Mouse (Mus musculus) intestine, embryonic 15.5 days (tissue): Measurements from ENCODE around the gene Dmrt1. TPM values are rescaled to one million over a fixed set of nuclear protein-coding genes. Genes with fewer than 3 reads are reported as not detected.

Source experiments
- ATAC-seq: fragments of 200-750 bp; cut with Nextera tagmentation; 2 replicates; pipeline ENCODE4 v1.8.0; 2017; ENCODE audit warnings: moderate TSS enrichment, moderate library complexity
- H3K27ac ChIP-seq: fragments of 300-500 bp; sonication (generic); 2 replicates; pipeline ENCODE4 v1.5.1; 2015; ENCODE audit warnings: mild to moderate bottlenecking, inconsistent platforms
- H3K27me3 ChIP-seq: fragments of 300-500 bp; sonication (generic); replicated peaks from 2 replicates; pipeline ENCODE4 v1.6.1; 2015; ENCODE audit warnings: inconsistent platforms
- H3K36me3 ChIP-seq: fragments of 300-500 bp; sonication (generic); 2 replicates; pipeline ENCODE4 v1.6.1; 2015; ENCODE audit warnings: inconsistent platforms
- H3K4me1 ChIP-seq: fragments of 300-500 bp; sonication (generic); replicated peaks from 2 replicates; pipeline ENCODE4 v1.6.1; 2015; ENCODE audit warnings: inconsistent platforms
- H3K4me2 ChIP-seq: fragments of 300-500 bp; sonication (generic); replicated peaks from 2 replicates; pipeline ENCODE4 v1.6.1; 2015; ENCODE audit warnings: mild to moderate bottlenecking, inconsistent platforms
- H3K4me3 ChIP-seq: fragments of 300-500 bp; sonication (generic); replicated peaks from 2 replicates; pipeline ENCODE4 v1.5.1; 2015; ENCODE audit warnings: inconsistent platforms
- H3K9ac ChIP-seq: fragments of 300-500 bp; sonication (generic); 2 replicates; pipeline ENCODE4 v1.6.1; 2015; ENCODE audit warnings: inconsistent platforms
- H3K9me3 ChIP-seq: fragments of 300-500 bp; sonication (generic); 2 replicates; pipeline ENCODE4 v1.6.1; 2016; ENCODE audit warnings: inconsistent platforms
- WGBS: fragments of 180-500 bp; shearing (Covaris S2); methylation state at CpG from one replicate; pipeline ENCODE4 v1.1.7; 2015; 5-methylcytosine and 5-hydroxymethylcytosine counted together
- polyA plus RNA-seq: library from polyadenylated mRNA; unstranded; fragments of >200 nt; fragmentation: Nextera tagmentation; extraction: Ambion mirVana; gene quantifications from 2 replicates; pipeline ENCODE4 v1.2.1, GENCODE M21; 2015

The Dmrt1 gene
- polyA plus RNA-seq, 1 experiment from 2014 or later: not detected

GRCm38 (mm10) chr19:25611116-25611515, 105.7 kb downstream of the Dmrt1 start:
- WGBS: under 1% methylated on average over 42 of the region's 42 CpGs
- H3K4me2 ChIP-seq: peak overlapping the region; percentile 80
- ATAC-seq: 0 out of 2 replicates have a peak, but pooled peaks have one; percentile 14
- H3K4me3 ChIP-seq: peak overlapping the region; percentile 34
- H3K9ac ChIP-seq: peak overlapping the region; percentile 23; the same call in 1 of the 2 replicates
- no peak overlapping the region for H3K27ac ChIP-seq
- H3K27me3 ChIP-seq: peaks cover 91% of the 10 kb centered on the region
- no peaks in the 10 kb centered on the region for H3K36me3 ChIP-seq
- H3K4me1 ChIP-seq: peaks cover 16% of the 10 kb centered on the region
- no peaks in the 10 kb centered on the region for H3K9me3 ChIP-seq

GRCm38 (mm10) chr19:25611876-25612805, 106.7 kb downstream of the Dmrt1 start:
- Histone ChIP-seq H3K4me1 (peaks cover 14% of the 10 kb centered on the region), H3K9ac (no peak overlapping the region), H3K27me3 (peaks cover 88% of the 10 kb centered on the region), H3K36me3 (no peaks in the 10 kb centered on the region), H3K9me3 (no peaks in the 10 kb centered on the region), H3K4me3 (no peak overlapping the region), H3K4me2 (no peak overlapping the region), H3K27ac (no peak overlapping the region)
- ATAC-seq: no peak
- 11% methylated on average over 16 of the region's 16 CpGs for WGBS

DNA sequence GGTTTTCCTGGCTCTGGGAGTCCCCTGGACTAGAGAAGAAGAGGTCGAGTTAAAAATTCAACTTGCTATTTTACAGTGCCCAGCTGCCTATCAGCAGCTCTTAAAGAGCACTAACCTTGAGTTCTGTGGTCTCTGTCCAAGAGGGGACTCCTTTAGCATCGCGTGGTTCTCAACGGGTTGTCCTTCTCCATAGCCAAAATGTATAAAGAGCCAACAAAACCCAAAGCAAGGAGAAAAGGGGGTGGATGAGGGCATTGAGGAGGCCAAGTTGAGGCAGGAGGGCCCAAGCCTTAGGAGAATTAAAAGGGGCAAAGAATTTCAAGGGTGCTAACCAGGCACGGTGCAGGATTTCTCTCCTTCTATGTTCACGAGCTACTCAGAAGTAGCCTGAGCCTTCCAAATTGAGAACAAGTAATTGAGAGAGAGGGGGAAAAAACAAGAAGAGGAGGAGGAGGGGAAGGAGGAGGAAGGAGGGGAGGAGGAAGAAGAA, 107.4 kb downstream of the Dmrt1 start:
- peaks cover 14% of the 10 kb centered on the region for H3K4me1 ChIP-seq
- H3K4me3 ChIP-seq: no peak overlapping the region
- H3K9ac ChIP-seq: no peak overlapping the region
- no peak overlapping the region for H3K27ac ChIP-seq
- H3K4me2 ChIP-seq: no peak overlapping the region
- no peaks in the 10 kb centered on the region for H3K36me3 ChIP-seq
- ATAC-seq: no peak
- no peaks in the 10 kb centered on the region for H3K9me3 ChIP-seq
- H3K27me3 ChIP-seq: peaks cover 85% of the 10 kb centered on the region
- WGBS: 7% methylated on average over 6 of the region's 6 CpGs

GRCm38 (mm10) chr19:25613476-25614300, 108.3 kb downstream of the Dmrt1 start:
- Histone ChIP-seq H3K9ac (no peak overlapping the region), H3K27me3 (peaks cover 85% of the 10 kb centered on the region), H3K4me3 (no peak overlapping the region), H3K9me3 (no peaks in the 10 kb centered on the region), H3K4me2 (no peak overlapping the region), H3K36me3 (no peaks in the 10 kb centered on the region), H3K4me1 (peaks cover 14% of the 10 kb centered on the region), H3K27ac (no peak overlapping the region)
- no peak for ATAC-seq
- WGBS: 7% methylated on average over 13 of the region's 13 CpGs

DNA sequence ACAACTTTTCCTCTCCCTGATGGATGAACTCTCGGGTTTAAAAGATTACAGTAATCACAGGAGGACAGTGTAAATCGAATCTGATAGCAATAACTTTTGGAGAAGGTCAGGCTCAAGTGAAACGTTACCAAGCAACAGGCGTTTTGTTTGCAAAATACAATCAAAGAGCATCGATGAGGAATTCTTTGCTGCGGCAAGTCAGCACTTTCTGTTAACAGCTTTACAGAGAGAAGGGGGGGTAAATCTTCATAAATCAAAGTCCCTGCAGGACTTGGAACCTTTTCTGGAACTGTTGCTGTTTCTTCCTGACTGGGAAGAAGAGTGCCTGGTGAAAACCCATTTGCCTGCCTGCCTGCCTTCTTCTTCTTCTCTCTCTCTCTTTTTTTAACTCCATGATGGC, 110.5 kb downstream of the Dmrt1 start:
- Histone ChIP-seq H3K4me1 (peaks cover 3% of the 10 kb centered on the region), H3K36me3 (no peaks in the 10 kb centered on the region), H3K9ac (no peak overlapping the region), H3K4me3 (no peak overlapping the region), H3K27me3 (peaks cover 84% of the 10 kb centered on the region), H3K4me2 (no peak overlapping the region), H3K9me3 (no peaks in the 10 kb centered on the region), H3K27ac (no peak overlapping the region)
- ATAC-seq: no peak
- WGBS: 15% methylated on average over 6 of the region's 6 CpGs

GRCm38 (mm10) chr19:25622291-25623251, 117.2 kb downstream of the Dmrt1 start:
- ATAC-seq: peak; percentile 53; the same call in 1 of the 2 replicates
- Histone ChIP-seq H3K27ac (no peak overlapping the region), H3K4me3 (peak overlapping the region; percentile 11; the same call in 1 of the 2 replicates), H3K4me2 (peak overlapping the region; percentile 59), H3K36me3 (no peaks in the 10 kb centered on the region), H3K4me1 (peaks cover 6% of the 10 kb centered on the region), H3K9ac (no peak overlapping the region), H3K27me3 (peaks cover 82% of the 10 kb centered on the region), H3K9me3 (no peaks in the 10 kb centered on the region)
- WGBS: 33% methylated on average over 54 of the region's 54 CpGs

- Histone ChIP-seq H3K4me2 (no peak overlapping the region), H3K4me1 (no peaks in the 10 kb centered on the region), H3K27me3 (peaks cover 38% of the 10 kb centered on the region), H3K9ac (no peak overlapping the region), H3K36me3 (no peaks in the 10 kb centered on the region), H3K27ac (no peak overlapping the region), H3K9me3 (no peaks in the 10 kb centered on the region), H3K4me3 (no peak overlapping the region)
- 0 out of 2 replicates have a peak, but pooled peaks have one; percentile 49 for ATAC-seq
- 12% methylated on average over 9 of the region's 9 CpGs for WGBS
Observed at GRCm38 (mm10) chr19:25628490-25628889, 123.1 kb downstream of the Dmrt1 start.

DNA sequence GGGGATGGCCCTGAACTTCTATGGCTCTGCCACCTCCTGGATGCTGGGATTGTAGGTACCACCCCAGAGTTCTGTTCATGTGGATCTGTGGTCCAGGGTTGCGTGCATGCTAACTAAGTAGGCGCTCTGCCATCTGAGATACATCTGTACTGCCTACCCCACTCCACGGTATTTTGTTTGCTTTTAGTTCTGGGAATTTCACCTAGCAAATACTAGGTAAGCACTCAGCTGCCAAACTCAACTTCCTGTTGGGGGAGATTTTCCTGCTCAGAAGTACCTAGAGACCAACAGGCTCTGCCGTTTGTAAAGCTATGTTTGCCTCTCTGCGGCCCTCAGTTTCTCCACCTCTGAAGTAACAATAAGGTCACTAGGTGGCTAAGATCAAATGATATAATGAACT, 129.7 kb downstream of the Dmrt1 start:
- H3K4me3 ChIP-seq: no peak overlapping the region
- H3K27me3 ChIP-seq: no peaks in the 10 kb centered on the region
- no peaks in the 10 kb centered on the region for H3K9me3 ChIP-seq
- H3K36me3 ChIP-seq: no peaks in the 10 kb centered on the region
- no peak overlapping the region for H3K9ac ChIP-seq
- WGBS: 74% methylated on average over 5 of the region's 5 CpGs
- no peak overlapping the region for H3K27ac ChIP-seq
- ATAC-seq: no peak
- no peaks in the 10 kb centered on the region for H3K4me1 ChIP-seq
- H3K4me2 ChIP-seq: no peak overlapping the region

- H3K4me2 ChIP-seq: peak overlapping the region; percentile 57
- no peaks in the 10 kb centered on the region for H3K36me3 ChIP-seq
- peak; percentile 49; the same call in 1 of the 2 replicates for ATAC-seq
- 0 out of 2 replicates have a peak overlapping the region, but pooled peaks have one; percentile 19 for H3K4me3 ChIP-seq
- no peak overlapping the region for H3K9ac ChIP-seq
- no peak overlapping the region for H3K27ac ChIP-seq
- H3K9me3 ChIP-seq: no peaks in the 10 kb centered on the region
- no peaks in the 10 kb centered on the region for H3K27me3 ChIP-seq
- 9% methylated on average over 22 of the region's 22 CpGs for WGBS
- H3K4me1 ChIP-seq: no peaks in the 10 kb centered on the region
Observed at GRCm38 (mm10) chr19:25635622-25636244, 130.3 kb downstream of the Dmrt1 start.

- ATAC-seq: no peak
Observed at GRCm38 (mm10) chr19:25638766-25639361, 133.4 kb downstream of the Dmrt1 start.

GRCm38 (mm10) chr19:25641786-25642185, 136.4 kb downstream of the Dmrt1 start:
- Histone ChIP-seq H3K4me1 (no peaks in the 10 kb centered on the region), H3K4me2 (no peak overlapping the region), H3K27ac (no peak overlapping the region), H3K36me3 (no peaks in the 10 kb centered on the region), H3K27me3 (no peaks in the 10 kb centered on the region), H3K9me3 (no peaks in the 10 kb centered on the region), H3K4me3 (no peak overlapping the region), H3K9ac (no peak overlapping the region)
- 85% methylated on average over 6 of the region's 6 CpGs for WGBS
- ATAC-seq: no peak

More at GRCm38 (mm10) chr19:25638766-25639361, 133.4 kb downstream of the Dmrt1 start:
- Histone ChIP-seq H3K9me3 (no peaks in the 10 kb centered on the region), H3K36me3 (no peaks in the 10 kb centered on the region), H3K27me3 (no peaks in the 10 kb centered on the region), H3K4me3 (no peak overlapping the region), H3K27ac (no peak overlapping the region), H3K9ac (no peak overlapping the region), H3K4me2 (no peak overlapping the region), H3K4me1 (no peaks in the 10 kb centered on the region)
- WGBS: 69% methylated on average over 11 of the region's 11 CpGs
